ENCODE assay signal across 14 mouse cellular contexts in the genomic region with DNA sequence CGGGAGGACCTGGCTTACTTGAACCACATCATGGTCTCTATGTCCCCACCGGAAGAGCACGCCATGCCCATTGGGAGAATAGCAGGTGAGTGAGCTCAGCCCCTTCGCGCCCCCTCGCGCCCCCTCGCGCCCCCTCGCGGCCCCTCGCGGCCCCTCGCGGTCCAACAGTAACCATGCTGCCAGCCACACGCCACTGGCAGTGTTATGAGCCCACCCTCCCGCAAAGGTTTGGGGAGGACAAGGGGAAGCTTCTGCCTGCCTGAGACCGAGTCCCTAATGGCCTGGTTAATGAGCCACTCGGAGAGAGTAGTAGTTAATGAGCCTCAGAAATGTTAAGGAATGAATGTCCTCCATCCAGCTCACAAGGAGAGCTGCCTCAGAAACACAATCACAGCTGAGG.
DNase-seq lines count a peak whose midpoint lies in the region; ATAC-seq and TF ChIP-seq lines count a peak whose summit lies in the region.
"Had no signal": no experiment of that assay in that cellular context is flagged by ENCODE, and none has a peak within 500 bp of the region (broad histone marks: within the 10 kb centered on the region; RNA-seq: fewer than 3 reads in every experiment).

No protein-coding gene starts in this region.

- H3K9ac ChIP-seq in midbrain, embryonic 13.5 days (replicated peaks): no peak overlapping the region
- H3K9ac ChIP-seq in midbrain, postnatal 0 days (replicated peaks; ENCODE audit: low read length, poor library complexity, severe bottlenecking): no peak overlapping the region
- no peak overlapping the region for H3K9ac ChIP-seq in neural tube, embryonic 14.5 days (replicated peaks; ENCODE audit: low read depth, low read length)
- H3K9ac ChIP-seq: lung, embryonic 15.5 days had no signal

- H3K4me2 ChIP-seq in midbrain, embryonic 13.5 days (replicated peaks): no peak overlapping the region
- H3K4me2 ChIP-seq in midbrain, postnatal 0 days (ENCODE audit: low read depth, low read length, poor library complexity, severe bottlenecking): no peak overlapping the region
- no peak overlapping the region for H3K4me2 ChIP-seq in neural tube, embryonic 14.5 days (ENCODE audit: low read depth, low read length)
- H3K4me2 ChIP-seq: lung, embryonic 15.5 days had no signal

- ATAC-seq in midbrain, embryonic 13.5 days: peak; percentile 65; the same call in 1 of the 2 replicates
- no peak for ATAC-seq in midbrain, postnatal 0 days (ENCODE audit: low FRiP score)
- peak; percentile 59 for ATAC-seq in neural tube, embryonic 14.5 days (ENCODE audit: low read depth)
- ATAC-seq: CD4-positive, CD25-positive, alpha-beta regulatory T cell, adult 4 months; intestine, postnatal 0 days had no signal

- no peak for TF ChIP-seq CTCF in midbrain, postnatal 0 days (IDR thresholded peaks at IDR 0.05)
- TF ChIP-seq CTCF in kidney, adult 2 months (conservative IDR thresholded peaks at IDR 0.05; ENCODE audit: insufficient read depth, insufficient read length, low read depth, low read length): no peak

- WGBS in midbrain, embryonic 13.5 days: 89% methylated on average over 19 of the region's 19 CpGs
- 93% methylated on average over 19 of the region's 19 CpGs for WGBS in midbrain, postnatal 0 days
- 66% methylated on average over 19 of the region's 19 CpGs for WGBS in kidney, adult 2 months
- 87% methylated on average over 19 of the region's 19 CpGs for WGBS in neural tube, embryonic 14.5 days

- no peak overlapping the region for H3K4me3 ChIP-seq in midbrain, embryonic 13.5 days (replicated peaks)
- no peak overlapping the region for H3K4me3 ChIP-seq in midbrain, postnatal 0 days (ENCODE audit: low read depth, low read length)
- H3K4me3 ChIP-seq in kidney, adult 2 months (ENCODE audit: insufficient read depth, low read depth, low read length): no peak overlapping the region
- no peak overlapping the region for H3K4me3 ChIP-seq in neural tube, embryonic 14.5 days (ENCODE audit: low read depth, low read length)
- H3K4me3 ChIP-seq: lung, embryonic 15.5 days; megakaryocyte, embryonic 14.5 days had no signal

- no peaks in the 10 kb centered on the region for H3K27me3 ChIP-seq in midbrain, embryonic 13.5 days
- H3K27me3 ChIP-seq in midbrain, postnatal 0 days (ENCODE audit: insufficient read depth, low read length): no peaks in the 10 kb centered on the region
- no peaks in the 10 kb centered on the region for H3K27me3 ChIP-seq in kidney, adult 2 months (replicated peaks; ENCODE audit: control insufficient read depth, insufficient read depth, low read length)
- H3K27me3 ChIP-seq in neural tube, embryonic 14.5 days (ENCODE audit: control insufficient read depth, insufficient read depth, low read length): no peaks in the 10 kb centered on the region
- H3K27me3 ChIP-seq: lung, embryonic 15.5 days; megakaryocyte, embryonic 14.5 days had no signal

- no peak for TF ChIP-seq POLR2A in kidney, adult 2 months (IDR thresholded peaks at IDR 0.05; ENCODE audit: low read depth, low read length)

- DNase-seq in midbrain, postnatal 0 days (ENCODE audit: low spot score): no peak
- peak; percentile 83 for DNase-seq in ZHBTc4 (ENCODE audit: low read depth, low spot score)
- peak; percentile 62 for DNase-seq in kidney, adult 2 months
- DNase-seq in layer of hippocampus, adult 11-12 months (ENCODE audit: low spot score): no peak
- DNase-seq in heart, adult 8-10 months (ENCODE audit: low spot score): no peak
- DNase-seq: cerebellum, adult 18-20 months; liver; thymus, postnatal 36 days had no signal

- peaks cover 18% of the 10 kb centered on the region for H3K36me3 ChIP-seq in midbrain, embryonic 13.5 days
- H3K36me3 ChIP-seq in midbrain, postnatal 0 days (ENCODE audit: insufficient read depth, low read length): 0 out of 2 replicates have a peak, but pooled peaks cover 4% of the 10 kb centered on the region
- no peaks in the 10 kb centered on the region; the same call in 1 of the 2 replicates for H3K36me3 ChIP-seq in kidney, adult 2 months (ENCODE audit: control insufficient read depth, insufficient read depth, low read length)
- no peaks in the 10 kb centered on the region for H3K36me3 ChIP-seq in neural tube, embryonic 14.5 days (ENCODE audit: control insufficient read depth, insufficient read depth, low read length)

- no peaks in the 10 kb centered on the region for H3K9me3 ChIP-seq in midbrain, embryonic 13.5 days
- H3K9me3 ChIP-seq in midbrain, postnatal 0 days (ENCODE audit: low read length): no peaks in the 10 kb centered on the region
- H3K9me3 ChIP-seq in neural tube, embryonic 14.5 days (ENCODE audit: control insufficient read depth, low read length): no peaks in the 10 kb centered on the region
- H3K9me3 ChIP-seq: lung, embryonic 15.5 days; megakaryocyte, embryonic 14.5 days had no signal

- no peak overlapping the region for H3K27ac ChIP-seq in midbrain, embryonic 13.5 days
- H3K27ac ChIP-seq in midbrain, postnatal 0 days (ENCODE audit: low read depth, low read length): no peak overlapping the region
- no peak overlapping the region for H3K27ac ChIP-seq in kidney, adult 2 months (ENCODE audit: insufficient read depth, low read depth, low read length)
- H3K27ac ChIP-seq in neural tube, embryonic 14.5 days (ENCODE audit: low read depth, low read length): no peak overlapping the region
- H3K27ac ChIP-seq: lung, embryonic 15.5 days had no signal

- no peaks in the 10 kb centered on the region for H3K4me1 ChIP-seq in midbrain, embryonic 13.5 days (replicated peaks)
- H3K4me1 ChIP-seq in midbrain, postnatal 0 days (ENCODE audit: insufficient read depth, low read length): no peaks in the 10 kb centered on the region
- peaks cover 16% of the 10 kb centered on the region for H3K4me1 ChIP-seq in kidney, adult 2 months (ENCODE audit: control insufficient read depth, insufficient read depth, low read length)
- no peaks in the 10 kb centered on the region for H3K4me1 ChIP-seq in neural tube, embryonic 14.5 days (ENCODE audit: control insufficient read depth, insufficient read depth, low read length)

Comparison
In these comparisons a context has a peak if more than half of its experiments do, and no peak if none do; other contexts are left out.
1. DNase-seq: peak in ZHBTc4 (single experiment) and kidney, adult 2 months (single experiment); none in midbrain, postnatal 0 days (single experiment), layer of hippocampus, adult 11-12 months (single experiment) and heart, adult 8-10 months (single experiment).